Mouse (Mus musculus): Measurements from ENCODE around the gene Zbtb9.

The Zbtb9 gene

GRCm38 (mm10) chr17:27042840-27043239 lies 69.9 kb downstream of the Zbtb9 start:
- no peak for DNase-seq

GRCm38 (mm10) chr17:27045164-27045563 lies 72.2 kb downstream of the Zbtb9 start:
- DNase-seq, result no peak

- DNase-seq, result no peak
Measured at GRCm38 (mm10) chr17:27047762-27048444, 74.9 kb downstream of the Zbtb9 start.

GRCm38 (mm10) chr17:27048445-27049239 lies 75.7 kb downstream of the Zbtb9 start:
- DNase-seq, result no peak

GRCm38 (mm10) chr17:27050853-27051252 lies 77.9 kb downstream of the Zbtb9 start:
- DNase-seq, result no peak

GRCm38 (mm10) chr17:27051514-27051913 lies 78.5 kb downstream of the Zbtb9 start:
- DNase-seq, result no peak

GRCm38 (mm10) chr17:27056170-27056569 lies 83.2 kb downstream of the Zbtb9 start:
- DNase-seq, result no peak

- DNase-seq, result peak; percentile 31
Measured at GRCm38 (mm10) chr17:27056812-27057516, 84.0 kb downstream of the Zbtb9 start, which contains the start of gene Itpr3. TSS of gene Itpr3 (plus strand) at chr17:27057304.

GRCm38 (mm10) chr17:27057517-27058055 lies 84.6 kb downstream of the Zbtb9 start:
- DNase-seq, result no peak

Data from right cerebral cortex, postnatal 25 days (tissue).